Mouse (Mus musculus) thymus, adult 18-20 months (tissue): ENCODE measurements at regions not wholly inside any gene's neighbourhood (a gene's known extent, or its start where the extent isn't known, plus 50 kb on each side); places are given as distances from the start of the nearest gene placed in this dataset.
"Not testable (repeated sequence)": the region's sequence is repeated elsewhere in the genome, so short reads cannot be mapped to it uniquely, and the experiment has no call there.

Source experiments
- DNase-seq, 2 experiments: peaks; one replicate each; pipeline ENCODE4 v3.0.0; 2022; ENCODE audit warnings: mixed read lengths in 2 of 2

DNA sequence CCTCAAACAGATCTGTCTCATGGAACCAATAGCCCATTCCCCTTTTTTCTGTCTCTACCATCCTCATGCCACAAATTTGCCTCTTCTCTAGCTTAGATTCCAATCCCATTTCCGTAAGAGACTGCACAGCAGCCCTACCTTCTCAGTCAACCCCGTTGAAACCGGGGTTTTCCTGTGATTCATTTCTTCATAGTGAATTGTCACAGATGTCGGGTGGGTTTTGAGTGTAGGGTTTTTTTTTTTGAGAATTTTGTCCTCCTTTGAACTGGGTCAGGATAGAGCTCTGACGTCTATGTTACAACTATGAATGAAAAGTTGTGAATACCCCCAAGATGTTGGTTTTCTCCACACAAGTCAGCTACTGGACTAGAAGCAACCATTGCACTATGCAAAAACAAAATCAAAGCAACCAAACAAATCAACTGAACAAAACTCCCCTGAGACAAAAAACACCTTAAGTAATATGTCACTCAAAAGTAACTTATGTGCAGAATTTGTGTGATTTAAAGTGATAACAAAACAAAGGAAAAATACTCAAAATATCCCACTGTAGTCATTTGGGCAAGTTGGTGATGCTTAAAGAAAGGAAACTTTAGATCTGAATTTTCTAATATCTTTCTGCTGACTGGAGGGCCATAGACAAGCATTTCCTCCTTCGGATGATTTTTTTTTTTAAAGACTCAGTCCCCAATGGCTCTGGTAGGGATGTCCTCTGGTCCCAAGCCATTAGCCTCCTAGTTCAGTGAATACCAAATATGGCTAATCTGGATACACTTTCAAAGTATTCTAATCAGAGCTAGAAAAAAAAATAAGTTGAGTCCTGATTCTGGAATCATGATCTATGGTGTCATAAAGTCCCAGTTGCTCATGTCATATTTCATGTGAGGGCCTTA is 120.7 kb upstream of the Tet2 start:
- DNase-seq = no peak

- DNase-seq = no peak
These were observed 128.0 kb upstream of the Tet2 start for GRCm38 (mm10) chr3:133672742-133673447.

DNA sequence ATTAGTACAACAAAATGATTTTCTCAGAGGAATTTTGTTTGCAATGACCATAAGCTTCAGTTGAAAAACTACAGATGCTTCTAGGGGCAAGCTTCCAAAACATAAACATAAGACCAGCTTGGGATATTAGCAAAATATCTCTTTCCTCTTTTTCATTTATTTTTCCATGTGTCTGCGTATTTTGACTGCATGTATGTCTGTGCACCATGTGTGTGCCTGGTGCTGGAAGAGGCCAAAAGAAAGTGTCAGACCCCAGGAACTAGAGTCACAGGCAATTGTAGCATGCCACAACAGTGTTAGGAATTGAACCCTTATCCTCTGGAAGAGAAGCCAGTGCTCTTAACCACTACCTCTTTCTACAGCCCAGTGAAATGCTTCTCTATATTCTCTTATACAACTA is 133.0 kb upstream of the Tet2 start:
- DNase-seq = no peak

- DNase-seq = no peak
These were observed 135.0 kb upstream of the Tet2 start for GRCm38 (mm10) chr3:133679891-133680290.

DNA sequence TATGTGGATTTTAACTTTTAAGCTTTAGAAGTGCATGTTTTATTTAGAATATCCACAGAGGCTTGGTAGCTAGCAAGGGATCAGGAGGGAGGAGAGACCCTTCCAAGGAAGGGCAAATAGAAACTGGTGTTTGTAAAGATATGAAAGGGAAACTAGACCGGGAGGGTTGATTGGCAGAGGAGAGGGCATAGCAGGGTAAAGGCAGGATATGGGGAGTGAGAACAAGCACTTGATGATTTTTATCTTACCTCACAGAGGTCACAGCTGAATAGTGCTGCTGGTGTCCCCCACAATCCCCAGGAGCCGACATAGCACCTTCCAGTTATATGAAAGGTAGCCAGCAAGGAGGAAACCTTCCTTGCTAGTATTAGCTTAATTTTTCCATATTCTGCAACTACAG is 135.4 kb upstream of the Tet2 start:
- no peak for DNase-seq

- DNase-seq = no peak
These were observed 135.9 kb upstream of the Tet2 start for GRCm38 (mm10) chr3:133680805-133681204.

- DNase-seq = no peak
These were observed 139.3 kb upstream of the Tet2 start for GRCm38 (mm10) chr3:133684196-133684743.

DNA sequence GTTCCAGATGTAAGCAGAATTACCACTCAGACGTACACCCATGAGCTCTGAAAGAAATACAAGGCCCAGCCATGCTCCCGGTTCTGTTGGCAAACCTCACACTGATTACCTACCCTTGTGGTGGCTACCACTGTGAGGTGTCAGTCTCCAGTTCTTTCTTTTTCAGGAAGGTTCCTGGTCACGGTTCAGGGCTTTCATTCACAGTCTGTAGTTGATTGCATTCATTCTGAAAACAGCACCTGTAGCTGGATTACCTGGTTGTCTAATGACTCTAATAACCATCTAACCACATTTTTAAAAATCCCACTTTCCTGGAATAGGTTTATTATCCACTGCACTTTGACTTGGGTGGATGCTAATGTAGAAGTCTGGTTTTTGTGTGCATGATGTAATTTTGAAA is 139.8 kb upstream of the Tet2 start:
- DNase-seq = no peak

GRCm38 (mm10) chr3:133685393-133685792 is 140.5 kb upstream of the Tet2 start:
- DNase-seq = no peak

GRCm38 (mm10) chr3:133694057-133694456 is 149.1 kb upstream of the Tet2 start:
- no peak for DNase-seq

DNA sequence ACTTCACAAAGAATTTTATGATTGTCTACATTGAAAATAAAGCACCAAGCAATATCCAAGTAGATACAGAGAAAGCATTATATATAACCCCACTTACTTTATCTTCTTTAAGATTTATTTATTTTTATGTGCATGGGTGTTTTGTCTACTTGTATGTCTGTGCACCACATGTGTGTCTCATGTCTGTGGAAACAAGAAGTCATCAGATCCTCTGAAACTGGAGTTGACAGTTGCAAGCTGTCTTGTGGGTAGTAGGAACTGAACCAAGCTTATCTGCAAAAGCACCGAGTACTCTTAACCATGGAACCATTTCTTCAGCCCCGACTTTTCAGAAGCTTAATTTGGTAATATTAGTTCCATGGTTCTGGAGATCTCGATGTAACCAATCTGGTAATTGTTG is 151.2 kb upstream of the Tet2 start:
- DNase-seq = no peak

DNA sequence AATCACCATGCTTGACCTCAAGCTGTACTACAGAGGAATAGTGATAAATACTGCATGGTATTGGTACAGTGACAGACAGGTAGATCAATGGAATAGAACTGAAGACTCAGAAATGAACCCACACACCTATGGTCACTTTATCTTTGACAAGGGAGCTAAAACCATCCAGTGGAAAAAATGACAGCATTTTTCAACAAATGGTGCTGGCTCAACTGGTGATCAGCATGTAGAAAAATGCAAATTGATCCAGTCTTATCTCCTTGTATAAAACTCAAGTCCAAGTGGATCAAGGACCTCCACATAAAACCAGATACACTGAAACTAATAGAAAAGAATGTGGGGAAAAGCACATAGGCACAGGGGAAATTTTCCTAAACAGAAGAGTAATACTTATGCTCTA is 159.9 kb upstream of the Tet2 start:
- not testable (repeated sequence) for DNase-seq

DNA sequence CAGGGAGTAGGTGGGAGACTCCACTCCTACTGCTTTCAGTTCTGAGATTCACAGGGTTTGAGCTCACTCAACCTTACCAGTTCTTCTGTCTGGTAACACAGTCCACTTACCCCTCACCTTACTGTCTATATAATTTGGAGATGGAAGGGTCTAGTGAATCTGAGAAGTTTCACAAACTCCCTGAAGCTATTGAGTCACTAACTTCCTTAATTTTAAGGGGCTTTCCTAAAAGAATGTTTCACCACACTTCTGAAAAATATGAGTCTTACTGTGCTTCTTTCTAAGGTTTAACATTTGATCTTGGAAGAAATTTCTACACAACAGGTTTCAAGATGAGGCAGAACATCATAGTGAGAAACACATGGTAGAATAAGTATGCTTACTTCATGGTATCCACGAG is 166.6 kb upstream of the Tet2 start:
- DNase-seq = no peak

DNA sequence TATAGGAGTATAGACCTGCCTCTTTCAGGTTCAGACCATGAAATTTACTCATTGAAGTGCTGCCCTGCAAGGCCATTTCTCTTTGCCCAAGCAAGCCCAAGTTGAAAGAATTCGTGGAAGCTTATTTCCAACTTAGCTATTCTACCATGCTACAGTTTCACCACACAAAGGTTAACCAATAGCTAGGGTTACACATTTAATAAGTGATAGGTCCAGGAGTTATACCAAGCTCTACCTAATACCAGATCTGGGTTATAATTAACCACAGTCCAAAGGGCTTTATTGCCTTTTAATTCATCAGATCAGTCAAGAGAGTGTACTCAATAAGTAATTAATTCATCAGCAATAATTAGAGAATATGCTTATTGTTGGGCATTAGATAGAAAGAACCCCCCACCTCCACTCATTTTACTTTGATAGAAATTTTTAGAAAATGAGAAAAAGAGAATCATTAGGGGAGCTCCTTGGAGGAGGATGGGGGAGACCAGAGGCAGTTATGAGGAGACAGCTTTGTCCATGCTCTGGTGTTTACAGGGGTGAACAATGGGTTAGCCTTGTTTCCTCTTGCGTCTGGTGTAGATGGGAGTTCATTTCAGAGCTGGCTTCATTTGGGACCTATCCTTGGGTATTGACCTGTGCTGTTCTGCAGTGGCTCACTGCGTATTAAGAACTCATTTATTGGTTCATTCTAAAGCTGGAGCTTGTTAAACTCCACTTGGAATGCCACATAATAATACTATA is 177.8 kb upstream of the Tet2 start:
- DNase-seq = no peak

DNA sequence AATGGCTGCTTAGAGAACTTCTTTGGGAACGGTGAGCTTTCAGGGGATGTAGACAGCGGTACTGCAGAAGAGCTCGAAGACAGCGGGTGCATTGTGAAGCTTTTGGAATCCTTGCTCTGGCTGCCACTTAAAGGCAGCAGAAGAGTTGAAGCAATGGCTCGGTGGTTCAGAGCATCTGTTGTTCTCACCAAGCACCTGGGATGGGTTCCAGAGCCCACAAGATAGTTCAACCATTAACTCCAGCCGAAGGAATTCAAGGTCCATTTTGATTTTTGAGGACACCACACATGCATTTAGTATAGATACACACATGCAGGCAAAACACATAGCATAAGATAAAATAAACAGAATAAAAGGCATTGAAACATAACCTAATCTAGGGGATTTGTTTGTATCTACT is 181.9 kb upstream of the Tet2 start:
- DNase-seq = no peak

DNA sequence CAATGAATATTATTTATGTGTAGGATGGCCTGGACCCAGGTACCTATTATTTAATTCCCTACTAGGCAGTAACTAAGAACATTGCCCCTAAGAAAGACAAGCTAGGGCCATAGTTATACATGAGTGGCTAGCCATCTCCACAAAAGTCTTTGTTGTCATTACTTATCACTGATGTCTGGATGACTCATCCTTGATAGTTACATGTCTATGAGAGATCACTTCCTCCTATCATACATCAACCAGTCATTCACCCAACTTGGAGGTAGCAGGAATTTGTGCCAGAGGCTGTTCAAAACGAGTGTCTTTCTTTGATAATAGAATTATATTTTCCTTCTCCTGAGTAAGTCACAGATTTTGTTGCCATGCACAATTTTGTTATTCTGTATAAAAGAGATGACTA is 190.7 kb upstream of the Tet2 start:
- DNase-seq = no peak

DNA sequence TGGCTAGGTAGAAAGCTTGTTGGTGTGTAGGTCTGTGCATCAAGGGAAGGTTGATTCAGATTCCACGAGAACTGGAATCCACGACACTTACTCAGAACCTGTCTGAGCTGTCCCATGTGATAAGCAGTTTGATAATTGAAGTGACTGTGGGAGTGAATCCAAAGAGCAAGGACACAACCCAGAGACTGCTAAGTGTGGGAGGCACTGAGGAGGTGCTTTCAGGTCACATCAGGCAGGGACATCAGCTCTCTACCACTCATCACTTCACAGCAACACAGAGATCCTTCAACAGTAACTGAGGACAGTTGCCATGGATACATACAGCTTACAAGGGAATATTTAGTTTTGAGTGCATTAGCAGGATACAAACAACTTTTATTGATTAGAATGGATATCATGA is 194.0 kb upstream of the Tet2 start:
- DNase-seq = no peak

GRCm38 (mm10) chr3:133744552-133745118 is 199.7 kb upstream of the Tet2 start:
- DNase-seq = no peak

GRCm38 (mm10) chr3:133748756-133749737 is 204.1 kb upstream of the Tet2 start:
- no peak for DNase-seq

- DNase-seq = no peak
These were observed 205.1 kb upstream of the Tet2 start for GRCm38 (mm10) chr3:133750061-133750460.

DNA sequence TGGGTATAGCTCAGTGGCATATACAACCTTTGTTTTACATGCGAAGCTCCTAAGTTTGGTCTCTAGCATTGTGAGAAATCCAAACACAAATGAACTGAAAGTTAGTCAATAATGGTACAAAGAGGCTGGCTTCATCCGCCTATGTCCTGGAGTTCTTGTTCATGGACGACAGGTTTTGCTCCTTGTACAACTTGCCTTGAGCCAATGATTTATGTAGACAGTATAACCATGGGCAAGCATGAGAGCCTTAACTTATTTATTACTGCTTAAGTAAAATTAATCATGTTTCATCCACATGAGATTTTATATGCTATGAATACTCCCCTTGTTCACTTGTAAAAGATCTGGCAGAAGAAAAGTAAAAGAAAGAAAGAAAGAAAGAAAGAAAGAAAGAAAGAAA is 205.7 kb upstream of the Tet2 start:
- DNase-seq = no peak

GRCm38 (mm10) chr3:133751011-133751410 is 206.1 kb upstream of the Tet2 start:
- DNase-seq = no peak
